Mouse (Mus musculus): ENCODE data around the gene Pctp. TPM values are rescaled to one million over a fixed set of nuclear protein-coding genes. Genes with fewer than 3 reads are reported as not detected.
A peak's percentile ranks its signal among the peaks of the same experiment; 100 is the strongest.

Pctp gene
- total RNA-seq (2021) = 1 to 10 TPM; 4.0 to 4.7 TPM
- long read RNA-seq, experiment 1, transcript Pctp-201 (6 exons, 2,723 nt) = major isoform, 5 of 6 reads
- long read RNA-seq, experiment 1, partial matches to known transcripts = 0 of 6 reads
- long read RNA-seq, experiment 1, other reads (novel, unspliced or antisense) = 1 of 6 reads
- long read RNA-seq, experiment 2, partial matches to known transcripts = 0 of 1 reads
- long read RNA-seq, experiment 2, other reads (novel, unspliced or antisense) = 0 of 1 reads

DNA sequence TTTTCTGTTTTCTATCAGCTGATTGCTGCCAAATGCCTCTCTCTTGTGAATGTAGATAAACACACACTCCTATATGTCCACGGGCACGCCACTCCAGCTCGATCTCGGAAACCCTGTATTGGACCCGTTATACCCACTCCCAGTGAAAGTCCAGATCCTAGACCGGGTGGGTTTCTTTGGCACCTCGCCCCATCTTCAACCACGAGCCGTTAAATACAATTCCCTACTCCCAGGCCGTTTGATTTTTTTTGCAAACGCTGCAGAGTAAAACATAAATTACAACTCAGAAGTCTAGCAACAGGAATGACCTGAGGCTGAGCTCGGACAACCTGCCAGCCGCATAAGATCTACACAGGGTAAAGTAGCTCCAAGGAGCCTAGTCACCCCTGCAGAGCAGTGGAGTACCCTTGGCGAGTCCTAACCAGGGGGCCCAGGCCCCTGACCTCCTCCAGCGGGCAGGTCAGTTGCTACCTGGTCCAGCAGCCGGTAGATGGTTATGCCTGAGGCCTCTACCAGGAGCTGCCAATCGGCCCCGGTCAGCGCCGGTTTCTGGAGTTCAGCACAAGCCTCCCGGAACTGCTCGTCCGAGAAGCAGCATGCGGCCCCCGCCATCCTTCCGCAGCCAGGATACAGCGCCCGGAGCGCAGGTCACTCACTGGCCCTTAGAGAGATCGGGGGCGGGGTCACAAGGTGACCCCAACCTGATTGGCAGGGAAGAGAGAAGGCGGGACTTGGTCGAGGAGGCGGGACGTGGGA lies at the start of gene Pctp:
Pctp (minus strand) TSS at position 664 of the 756 bp plus-strand sequence.
- peak; percentile 86 to 90 for DNase-seq

DNA sequence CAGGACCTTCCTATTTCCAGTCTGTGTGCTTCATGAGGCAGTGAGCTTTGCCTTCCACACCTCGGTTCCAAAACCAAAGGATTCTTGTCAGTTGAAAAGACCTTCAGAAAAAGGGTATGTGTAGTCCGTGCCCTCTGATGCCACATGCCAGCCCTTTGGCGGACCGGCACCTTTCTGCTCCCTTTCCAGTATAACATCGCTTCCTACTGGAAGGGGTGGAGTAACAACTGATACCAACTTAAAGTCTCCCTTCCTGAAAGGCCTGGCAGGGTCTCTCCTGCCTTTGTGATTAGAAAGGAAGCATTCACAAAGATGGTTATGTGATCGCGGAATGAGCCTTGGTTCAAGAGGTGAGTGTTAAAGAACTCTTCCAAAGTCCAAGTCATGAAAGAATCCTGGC lies 47.3 kb upstream of the Pctp start:
- DNase-seq = no peak

DNA sequence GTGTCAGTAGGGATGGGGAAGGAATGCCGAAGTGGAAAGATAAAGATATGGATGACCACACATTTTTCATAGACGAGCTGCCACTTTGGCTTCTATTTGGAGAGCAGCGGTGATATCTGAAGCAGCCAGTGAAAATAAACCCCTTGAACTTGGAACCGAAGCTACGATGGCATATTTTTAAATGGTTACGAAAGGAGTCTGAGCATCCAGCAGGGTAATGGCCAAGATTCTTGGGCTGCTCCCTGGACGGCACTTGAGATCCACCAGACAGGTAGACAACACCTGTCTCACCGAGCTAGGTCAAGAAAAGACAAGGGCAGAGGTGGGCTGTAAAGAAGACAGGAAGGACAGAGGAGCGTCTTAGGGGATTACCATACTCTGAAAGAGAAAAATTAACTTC lies 44.6 kb upstream of the Pctp start:
- DNase-seq = peak in 1 of 2 experiments; percentile 22

DNA sequence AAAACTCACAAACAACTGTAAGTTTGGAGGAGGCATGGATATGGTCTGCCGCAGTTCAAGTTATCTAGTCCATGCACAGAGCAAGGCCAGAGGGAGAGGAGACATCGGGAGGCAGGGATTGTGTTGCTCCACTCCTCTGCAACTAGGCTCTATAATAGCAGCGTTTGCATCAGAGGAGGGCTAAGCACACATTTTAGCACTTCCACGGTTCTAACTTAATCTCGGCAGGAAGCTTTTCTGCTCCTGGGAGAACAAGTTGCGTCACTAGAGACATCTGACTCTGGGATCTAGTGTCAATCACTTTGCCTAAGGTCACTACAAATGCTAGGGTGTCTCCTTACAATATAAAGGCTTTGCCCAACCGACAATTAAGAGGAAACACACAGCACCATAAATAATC lies 43.5 kb upstream of the Pctp start:
- DNase-seq = no peak

DNA sequence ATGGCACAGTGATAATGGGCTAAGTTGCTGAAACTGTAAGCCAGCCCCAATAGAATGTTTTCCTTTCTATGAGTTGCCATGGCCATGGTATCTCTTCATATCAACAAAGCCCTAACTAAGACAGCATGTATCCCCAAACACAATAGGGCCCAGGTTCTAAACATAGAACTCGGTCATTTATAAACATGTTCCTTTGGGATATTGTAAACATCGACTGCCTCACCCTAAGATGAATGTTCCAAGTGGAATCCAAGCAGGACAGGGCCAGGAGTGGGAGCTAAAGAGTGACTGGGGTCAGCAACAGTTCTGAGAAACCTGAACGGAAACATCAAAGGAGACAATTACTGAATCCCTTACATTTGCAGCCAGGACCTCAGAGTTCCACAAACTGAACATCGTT lies 41.8 kb upstream of the Pctp start:
- DNase-seq = no peak

DNA sequence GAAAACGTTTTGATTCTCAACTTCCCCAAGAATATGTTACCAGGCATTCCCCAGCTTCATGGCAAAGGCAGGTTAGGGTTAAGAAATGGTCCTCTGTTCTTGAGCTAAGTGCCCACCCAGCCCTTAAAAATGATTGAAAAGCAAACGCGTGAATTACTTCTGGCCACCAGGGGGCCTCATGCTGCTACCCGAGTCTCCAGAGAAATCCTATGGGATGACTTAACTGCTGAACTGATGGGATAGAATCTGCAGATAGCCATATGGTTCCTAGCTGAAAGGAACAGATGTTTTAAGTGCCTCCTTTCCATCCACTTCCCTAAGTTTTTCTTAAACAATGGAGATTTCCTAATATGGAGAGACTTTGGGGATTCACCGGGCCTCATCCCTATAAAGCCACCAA lies 35.3 kb upstream of the Pctp start:
- DNase-seq = peak; percentile 35 to 81

DNA sequence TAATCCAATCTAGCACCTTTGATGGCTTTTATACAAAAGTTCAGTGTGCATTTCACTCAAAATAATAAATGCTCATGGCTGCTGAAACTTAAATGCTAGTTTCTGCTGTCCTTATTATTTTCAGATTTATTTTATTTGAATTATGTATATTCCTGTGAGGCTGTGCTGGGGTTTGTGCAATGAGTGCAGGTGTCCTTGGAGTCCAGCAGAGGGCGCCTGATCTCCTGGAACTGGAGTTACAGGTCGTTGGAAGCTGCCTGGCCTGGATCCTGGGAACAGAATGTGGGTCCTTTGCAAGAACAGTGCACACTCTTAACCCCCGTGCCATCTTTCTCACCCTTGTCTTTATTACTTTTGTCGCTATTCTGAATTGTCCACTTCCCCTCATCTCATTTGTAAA lies 33.7 kb upstream of the Pctp start:
- no peak for DNase-seq

DNA sequence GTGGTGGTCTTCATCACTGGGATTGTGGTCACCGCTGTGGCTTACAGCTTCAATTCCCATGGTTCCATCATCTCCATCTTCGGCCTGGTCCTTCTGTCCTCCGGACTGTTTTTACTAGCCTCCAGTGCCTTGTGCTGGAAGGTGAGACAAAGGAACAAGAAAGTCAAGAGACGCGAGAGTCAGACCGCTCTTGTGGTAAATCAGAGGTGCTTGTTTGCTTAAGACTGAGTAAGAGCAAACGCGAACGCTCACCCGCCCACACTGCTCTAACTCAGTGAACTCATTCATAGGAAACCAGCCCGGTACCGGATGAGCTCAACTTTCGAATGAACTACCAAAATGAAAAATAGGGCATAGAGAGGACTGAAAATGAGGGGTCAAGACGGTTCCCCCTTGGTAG lies 32.8 kb upstream of the Pctp start:
- DNase-seq = no peak

DNA sequence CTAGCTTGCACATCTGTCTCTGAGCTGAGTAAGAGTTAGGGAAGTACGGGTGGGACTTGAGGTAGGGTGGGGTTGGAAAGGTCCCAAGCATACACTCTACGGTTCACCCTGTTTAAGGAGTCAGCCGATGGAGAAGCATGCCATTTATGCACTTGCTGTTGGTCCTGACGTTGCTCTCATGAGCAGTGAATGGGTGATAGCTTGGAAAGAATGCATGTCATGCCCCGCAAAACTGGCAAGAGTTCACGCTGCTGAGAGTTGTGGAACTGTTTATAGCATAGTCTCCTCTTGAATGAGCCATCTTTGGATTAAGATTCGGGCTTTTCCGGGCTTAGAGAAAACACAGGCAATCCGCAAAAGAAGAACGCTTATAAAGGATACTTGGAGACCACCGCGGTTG lies 32.0 kb upstream of the Pctp start:
- peak; percentile 54 to 65 for DNase-seq

DNA sequence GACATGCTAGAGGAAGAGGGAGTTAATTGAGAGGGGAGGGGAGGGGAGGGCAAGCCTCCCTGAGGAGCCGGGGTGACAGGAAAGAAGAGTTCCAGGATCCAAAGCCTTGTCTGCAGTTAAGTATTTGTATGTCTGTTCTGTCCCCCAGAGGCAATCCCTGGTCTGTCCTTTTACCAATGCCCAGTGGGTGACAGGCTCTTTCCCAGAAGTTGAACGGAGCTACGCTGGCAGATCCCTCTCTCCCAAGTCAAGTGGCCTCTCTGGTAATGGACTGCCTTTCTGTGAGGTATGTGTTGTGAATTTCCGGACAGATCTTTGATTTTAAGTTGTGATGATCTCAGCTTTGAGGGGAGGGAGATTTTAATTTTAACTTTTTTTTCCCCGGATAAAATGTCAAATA lies 30.7 kb upstream of the Pctp start:
- peak; percentile 20 to 49 for DNase-seq

DNA sequence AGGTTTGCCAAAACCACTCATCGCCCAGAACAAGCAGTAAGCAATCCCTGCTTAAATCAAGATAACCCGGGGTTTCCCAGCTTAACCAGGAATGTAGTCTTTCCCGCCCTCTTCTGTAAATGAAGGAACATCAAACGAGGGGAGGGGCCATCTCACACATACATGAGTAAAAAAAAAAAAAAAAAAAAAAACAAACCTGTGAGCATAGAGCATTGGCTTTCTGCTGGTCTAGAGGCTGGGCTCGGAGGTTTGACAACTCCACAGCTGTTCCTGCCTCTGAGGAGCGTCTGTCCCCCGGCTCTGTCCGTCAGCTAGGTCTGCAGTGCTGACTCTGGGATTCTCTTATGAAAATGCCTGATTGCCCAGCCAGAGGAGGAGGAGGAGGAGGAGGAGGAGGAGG lies 30.1 kb upstream of the Pctp start:
- DNase-seq = peak in 1 of 2 experiments; percentile 16

DNA sequence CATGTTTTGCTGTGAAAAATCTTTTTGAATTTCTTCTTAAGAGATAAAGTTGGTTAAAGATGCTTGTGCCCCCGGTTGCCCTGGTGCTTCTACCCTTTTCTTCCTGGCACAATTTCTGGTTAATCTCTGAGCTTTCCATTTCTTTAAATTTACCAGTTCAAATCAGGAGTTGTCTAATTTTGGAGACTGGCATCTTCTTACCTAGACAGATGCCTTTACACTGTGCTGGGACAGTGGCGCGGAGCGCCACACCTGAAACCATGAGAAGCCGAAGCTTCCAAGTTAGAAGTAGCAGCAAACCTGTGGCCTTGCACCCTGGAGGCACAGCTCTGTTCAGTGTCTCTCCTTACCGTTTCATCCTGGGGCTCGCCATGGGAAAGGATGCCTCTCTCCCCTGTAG lies 28.4 kb upstream of the Pctp start:
- DNase-seq = no peak

DNA sequence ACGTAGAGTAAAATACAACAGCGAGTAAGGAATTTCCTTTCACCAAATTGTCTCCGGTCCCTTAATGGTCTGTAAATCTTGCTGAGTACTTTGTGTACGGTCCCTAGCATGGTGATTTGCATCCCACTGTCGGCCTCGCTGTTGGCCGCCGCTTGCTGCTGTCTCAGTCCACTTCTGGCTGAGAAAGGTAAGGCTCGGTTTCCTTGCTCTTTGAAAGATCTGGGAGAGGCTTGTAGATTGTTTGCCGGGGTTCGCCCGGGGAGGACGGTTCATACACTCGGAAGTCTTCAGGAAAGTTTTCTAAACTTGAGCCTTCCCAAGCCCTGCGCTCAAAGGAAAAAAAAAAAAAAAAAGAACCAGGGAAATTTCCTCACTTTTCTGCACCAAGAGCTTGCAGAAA lies 27.9 kb upstream of the Pctp start:
- DNase-seq = peak; percentile 71 to 76

DNA sequence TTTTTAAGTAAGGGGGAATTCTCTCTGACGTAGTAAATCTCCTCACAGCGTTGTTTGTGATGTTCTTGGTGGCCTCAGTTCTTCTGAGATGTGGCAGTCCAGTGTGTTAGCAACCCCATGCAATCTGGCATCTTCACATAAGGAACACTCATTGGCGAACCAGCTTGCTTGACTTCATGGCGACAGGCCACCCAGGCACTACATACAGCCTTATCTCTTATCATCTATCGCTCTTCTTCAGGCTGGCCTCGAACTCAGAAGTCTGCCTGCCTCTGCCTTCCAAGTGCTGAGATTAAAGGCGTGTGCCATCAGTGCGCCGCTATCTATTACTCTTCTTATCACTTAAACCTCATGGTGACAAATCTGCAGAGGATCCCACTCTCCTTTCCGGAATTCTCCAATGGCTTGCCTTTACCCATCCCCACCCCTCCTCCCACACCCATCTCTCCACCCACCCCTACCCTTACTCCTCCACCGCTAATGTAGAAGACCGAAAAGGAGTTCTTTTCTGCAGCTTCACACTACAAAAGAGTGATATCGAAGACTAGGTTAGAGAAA lies 27.2 kb upstream of the Pctp start, which contains the start of gene Tmem100:
Tmem100 (plus strand) TSS at position 508 of the 558 bp plus-strand sequence.
- no peak for DNase-seq

DNA sequence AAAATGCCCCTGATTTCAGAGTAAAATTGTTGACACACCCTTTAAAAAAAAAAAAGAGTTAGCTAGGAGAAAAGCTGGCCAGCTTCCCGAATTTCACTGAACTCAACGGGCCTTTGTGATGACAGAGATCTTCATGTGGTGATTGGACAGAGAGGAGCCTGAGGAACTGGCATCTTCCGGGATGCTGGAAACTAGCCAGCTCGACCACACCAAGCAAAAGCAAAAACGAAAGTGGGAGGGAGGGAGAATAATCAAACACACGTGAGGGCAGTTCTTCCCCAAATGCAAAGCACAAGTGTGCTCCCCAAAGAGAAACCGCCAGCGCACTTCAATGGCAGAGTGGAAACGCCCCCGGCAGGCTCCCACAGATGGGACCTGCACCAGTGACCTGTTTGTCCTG lies 26.7 kb upstream of the Pctp start:
- DNase-seq = peak; percentile 70 to 82

DNA sequence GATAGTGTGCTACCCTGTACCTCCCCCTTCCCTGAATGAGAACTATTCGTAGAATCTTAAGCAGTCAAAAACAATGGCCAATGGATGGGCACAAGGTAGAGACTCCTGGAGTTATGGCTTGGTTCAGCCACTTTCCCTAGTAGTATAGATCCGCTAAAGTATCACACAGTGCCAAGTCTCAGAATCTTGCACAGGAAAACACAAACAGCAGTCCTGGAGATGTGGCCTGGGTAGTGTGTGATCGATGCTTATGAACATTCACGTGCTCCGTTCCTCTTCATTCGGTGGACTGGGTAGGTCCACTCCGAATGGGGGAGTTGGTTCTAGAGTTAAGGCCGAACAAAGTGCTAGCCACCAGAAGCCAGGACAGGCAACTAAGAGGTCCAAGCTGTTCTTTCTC lies 26.1 kb upstream of the Pctp start:
- no peak for DNase-seq

DNA sequence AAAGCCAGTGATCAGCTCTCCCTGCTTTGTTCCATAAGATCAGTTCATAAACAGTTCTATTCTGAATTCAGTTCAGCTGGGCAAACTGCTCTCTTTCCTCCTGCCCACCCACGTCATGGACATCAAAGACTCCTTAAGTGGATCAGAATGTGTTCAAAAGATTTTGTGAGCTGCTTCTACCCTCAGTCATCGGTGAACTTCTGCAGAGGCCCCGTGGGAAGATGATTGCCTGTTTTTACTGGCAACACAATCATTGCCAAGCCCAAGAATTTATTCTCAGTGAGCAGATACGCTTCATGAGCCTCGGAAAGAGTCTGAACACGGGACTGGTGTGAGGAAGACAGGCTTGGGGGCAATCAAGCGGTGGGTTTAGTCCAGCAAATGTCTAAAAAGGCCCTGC lies 24.5 kb upstream of the Pctp start:
- peak in 1 of 2 experiments; percentile 28 for DNase-seq

DNA sequence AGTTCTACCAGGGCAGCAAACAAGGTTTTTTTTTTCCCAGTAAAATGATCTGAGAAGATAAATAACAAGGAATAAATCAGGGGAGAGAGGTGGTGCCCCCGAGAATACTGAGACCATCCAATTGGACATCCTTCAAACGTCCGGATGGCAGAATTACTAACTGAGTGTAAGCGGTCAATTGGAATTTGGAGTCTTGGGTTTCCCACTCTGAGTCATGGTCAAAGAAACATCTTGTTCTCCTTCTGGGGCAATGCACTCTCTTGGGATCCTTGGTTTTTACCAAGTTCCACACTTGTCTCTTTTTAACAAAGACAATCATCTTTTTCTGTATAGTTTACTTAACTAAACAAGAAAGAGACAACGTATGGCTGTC lies 24.1 kb upstream of the Pctp start:
- peak in 1 of 2 experiments; percentile 21 for DNase-seq

DNA sequence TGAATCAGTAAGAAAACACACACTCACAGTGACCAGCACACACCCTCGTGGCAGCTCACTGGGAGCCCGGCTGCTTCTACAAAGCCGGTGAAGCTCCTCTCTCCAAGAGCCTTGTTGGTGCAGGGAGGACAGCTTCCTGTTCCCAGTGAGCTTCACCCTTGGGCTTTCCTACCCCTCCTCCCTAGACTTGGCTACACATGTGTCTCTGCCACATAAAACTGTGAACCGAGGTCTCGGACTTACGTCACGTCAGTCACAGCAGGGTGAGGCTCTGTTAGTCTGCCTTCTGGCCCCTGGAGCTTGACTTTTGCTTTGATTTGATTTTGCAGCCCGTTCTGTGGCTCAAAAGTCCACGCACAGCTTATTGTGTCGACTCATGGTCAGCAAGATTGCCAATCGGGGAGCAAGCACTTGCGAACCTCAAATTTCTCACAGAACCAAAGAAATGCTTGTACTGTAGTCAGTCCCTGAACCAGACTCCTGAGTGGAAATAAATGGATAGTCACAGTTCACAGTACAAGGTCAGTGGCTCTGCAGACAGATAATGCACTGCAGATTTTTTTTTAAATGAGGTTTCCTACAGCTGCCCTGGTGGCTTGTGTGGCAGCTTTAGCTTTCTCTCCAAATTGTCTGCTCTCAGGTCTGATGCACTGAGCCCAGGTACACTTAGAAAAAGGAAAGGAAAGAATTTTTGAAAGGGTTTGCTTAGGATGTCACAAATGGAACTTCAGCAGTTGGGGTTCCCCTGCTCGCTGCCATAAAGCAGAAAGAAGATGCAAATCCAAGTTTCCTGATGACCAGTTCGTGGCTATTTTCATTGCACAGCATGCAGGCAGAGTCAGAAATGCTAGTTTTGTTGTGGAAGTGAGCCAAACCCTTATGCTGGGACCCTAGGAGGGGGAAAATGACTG lies 23.5 kb upstream of the Pctp start:
- DNase-seq = peak in 1 of 2 experiments; percentile 66

DNA sequence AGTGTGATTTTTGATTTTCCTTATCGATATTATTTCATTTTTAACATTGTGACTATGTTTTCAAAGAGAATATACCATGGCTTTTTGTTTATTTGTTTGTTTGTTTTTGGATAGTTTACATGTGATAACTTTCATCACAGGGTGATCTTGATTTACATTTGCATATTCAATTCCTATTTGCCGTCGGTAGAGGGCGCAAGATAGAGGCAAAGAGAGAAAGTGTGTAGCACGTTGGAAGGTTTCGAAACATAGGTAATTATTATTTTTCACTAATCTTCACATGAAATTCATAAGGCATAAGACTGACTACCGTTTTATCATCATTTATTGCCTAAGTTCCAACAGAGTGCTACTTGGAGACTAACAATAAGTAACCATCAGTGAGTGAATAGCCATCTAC lies 16.5 kb upstream of the Pctp start:
- DNase-seq = peak; percentile 27 to 72

DNA sequence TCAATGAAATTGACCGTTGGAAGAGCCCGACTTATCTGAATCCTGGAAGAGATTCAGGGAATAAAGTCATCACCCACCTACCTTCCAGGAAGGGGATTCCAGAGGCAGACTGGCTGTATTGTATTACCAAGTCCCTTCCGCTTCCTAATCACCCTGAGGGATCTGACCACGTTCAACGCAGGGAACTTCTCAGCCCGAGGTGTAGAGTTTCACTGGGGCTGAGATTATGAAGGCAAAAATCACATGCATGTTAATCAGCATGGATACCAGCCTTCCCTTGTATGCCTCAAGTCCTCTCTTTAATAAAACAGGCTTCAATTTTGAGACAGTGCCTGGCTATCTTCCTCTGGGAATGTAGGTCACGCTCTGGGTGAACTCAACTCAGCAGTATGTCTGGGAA lies 12.6 kb upstream of the Pctp start:
- DNase-seq = no peak

DNA sequence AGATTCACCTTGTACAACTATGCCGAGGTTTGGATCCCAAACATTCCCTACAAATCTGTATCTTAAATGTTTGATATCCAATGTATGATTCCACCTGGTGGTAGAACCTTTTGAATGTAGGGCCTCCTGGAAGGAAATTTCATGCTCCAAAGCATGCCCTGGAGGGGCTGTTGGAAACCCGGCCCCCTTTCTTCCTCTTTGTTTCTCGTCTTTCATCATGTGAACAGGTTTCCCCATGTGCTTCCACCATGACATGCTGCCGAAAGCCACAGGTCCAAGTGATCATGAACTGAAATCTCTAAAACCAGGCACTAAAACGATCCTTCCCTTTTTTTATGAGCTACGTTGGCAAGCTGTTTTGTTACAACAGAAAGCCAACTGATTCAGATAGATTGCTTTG lies 11.0 kb upstream of the Pctp start:
- no peak for DNase-seq

Data from heart, adult 18-20 months (tissue).